Mouse (Mus musculus) CD4-positive, CD25-positive, alpha-beta regulatory T cell, adult 4 months (primary cell): ENCODE data around the gene Trim14. TPM values are rescaled to one million over a fixed set of nuclear protein-coding genes. Genes with fewer than 3 reads are reported as not detected.

Experiments used
- ATAC-seq: one replicate; pipeline ENCODE4 v1.8.0; 2017
- polyA plus RNA-seq, 2 experiments: library from polyadenylated mRNA; unstranded; fragments of 100-300 nt; shearing (Covaris generic); gene quantifications; one replicate each; pipeline ENCODE4 v1.2.1; 2017

The Trim14 gene
- polyA plus RNA-seq, 2 experiments from 2014 or later, result 33.2 to 35.8 TPM

DNA sequence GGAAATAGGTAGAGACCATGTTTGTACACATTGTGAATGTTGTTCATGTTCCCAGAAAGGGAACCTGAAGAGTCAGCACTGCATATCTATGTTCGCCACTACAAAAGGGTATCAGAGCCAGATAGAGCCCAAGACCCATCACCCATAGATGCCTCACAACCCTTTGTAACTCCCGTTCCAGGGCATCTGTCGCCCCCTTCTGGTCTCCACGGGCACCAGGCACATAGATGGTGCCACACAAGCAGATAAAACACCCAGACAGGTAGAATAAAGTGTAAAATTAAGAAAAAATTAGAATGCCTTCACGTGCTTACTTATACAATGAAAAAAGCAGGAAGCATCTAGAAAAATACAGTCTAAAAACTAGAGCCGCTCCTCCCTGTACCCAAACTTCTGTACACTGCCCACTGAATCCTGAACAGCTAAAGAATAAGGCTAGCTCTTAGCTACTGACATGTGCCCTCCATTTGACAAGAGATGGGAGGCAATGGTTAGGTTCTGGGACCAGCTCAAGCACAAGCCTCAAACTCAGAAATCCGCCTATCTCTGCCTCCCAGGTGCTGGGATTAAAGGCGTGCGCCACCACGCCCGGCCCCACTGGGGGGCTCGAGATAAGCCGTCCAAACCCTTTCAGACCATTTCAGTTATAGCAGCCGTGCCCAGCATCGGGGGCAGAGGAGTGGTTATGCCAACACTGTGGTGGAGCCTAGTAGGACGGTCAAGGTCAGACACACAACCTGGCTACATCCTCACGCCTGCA lies 9.0 kb downstream of the Trim14 start:
- peak; percentile 16 for ATAC-seq

DNA sequence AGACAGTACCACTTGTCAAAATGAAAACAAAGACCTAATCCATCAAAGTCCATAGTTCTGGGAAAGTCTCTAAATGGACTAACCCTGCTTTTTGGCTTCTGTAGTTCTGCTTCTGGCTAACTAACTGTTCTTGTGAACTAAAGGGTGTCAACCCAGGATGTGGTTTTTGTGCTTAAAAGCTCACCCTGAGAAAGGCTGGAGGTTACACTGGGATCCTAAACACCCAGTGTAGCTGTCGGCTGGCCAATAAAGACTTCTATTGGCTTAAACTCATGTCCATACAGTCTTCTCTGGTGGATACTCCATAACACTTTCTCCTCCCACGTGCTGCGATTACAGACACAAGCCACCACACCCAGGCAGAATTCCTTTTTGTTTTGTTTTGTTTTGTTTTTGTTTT lies 9.7 kb downstream of the Trim14 start:
- ATAC-seq, result peak; percentile 69

DNA sequence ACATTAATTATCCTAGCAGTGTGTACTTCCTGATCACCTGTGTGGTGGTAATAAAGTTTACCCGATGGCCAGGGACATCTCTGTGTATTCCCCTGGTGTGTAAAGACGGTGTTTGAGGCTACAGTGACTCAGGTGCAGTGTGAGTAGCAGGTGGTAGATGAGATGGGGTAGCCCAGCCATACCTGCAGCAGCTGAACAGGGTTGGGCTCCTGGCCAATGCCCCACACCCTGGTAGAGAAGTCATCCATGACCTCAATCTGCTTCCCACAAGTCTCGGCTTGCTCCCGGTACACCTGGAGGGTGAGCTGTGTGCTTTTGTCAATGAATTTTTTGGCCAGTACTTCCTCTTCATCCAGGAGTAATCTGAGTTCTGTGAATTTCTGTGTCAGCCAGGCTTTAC lies 12.6 kb downstream of the Trim14 start:
- no peak for ATAC-seq

DNA sequence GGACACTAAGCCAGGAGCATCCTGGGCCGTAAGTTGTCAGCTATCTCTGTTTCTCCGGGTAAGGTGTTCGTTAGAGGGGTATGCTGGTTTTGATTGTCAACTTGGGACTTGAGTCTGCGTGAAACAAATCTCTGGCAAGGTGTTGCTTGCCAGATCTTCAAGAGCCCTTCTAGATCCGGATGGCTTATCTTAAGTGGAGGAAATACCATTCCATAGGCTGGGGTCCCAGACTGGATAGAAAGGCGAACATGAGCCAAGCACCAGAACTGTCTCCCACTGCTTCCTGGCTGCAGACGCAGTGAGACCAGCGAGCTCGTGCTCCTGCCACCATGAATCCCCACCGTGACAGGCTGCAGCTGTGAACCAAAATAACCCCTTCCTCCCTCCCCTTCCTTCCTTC lies 14.5 kb downstream of the Trim14 start:
- ATAC-seq, result no peak

DNA sequence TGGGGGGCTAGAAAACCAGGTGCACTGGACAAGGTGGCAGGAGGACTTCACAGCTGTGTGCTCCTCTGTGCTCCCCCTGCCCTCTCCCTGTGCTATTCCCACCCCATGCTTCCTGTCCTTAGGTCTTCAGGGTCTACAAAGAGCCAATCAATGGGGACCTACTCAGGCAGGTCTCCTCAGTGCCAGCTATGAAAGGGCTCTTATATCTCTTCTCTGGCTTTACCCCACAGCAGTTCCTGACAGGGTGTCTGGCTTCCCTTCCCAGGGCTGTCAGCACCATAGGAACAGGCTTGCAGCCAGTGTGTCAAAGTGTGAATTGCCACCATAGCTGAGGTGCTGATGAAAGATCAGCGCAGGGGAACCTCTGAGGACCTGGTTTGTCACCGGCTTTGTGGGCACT lies 15.4 kb downstream of the Trim14 start:
- no peak for ATAC-seq

DNA sequence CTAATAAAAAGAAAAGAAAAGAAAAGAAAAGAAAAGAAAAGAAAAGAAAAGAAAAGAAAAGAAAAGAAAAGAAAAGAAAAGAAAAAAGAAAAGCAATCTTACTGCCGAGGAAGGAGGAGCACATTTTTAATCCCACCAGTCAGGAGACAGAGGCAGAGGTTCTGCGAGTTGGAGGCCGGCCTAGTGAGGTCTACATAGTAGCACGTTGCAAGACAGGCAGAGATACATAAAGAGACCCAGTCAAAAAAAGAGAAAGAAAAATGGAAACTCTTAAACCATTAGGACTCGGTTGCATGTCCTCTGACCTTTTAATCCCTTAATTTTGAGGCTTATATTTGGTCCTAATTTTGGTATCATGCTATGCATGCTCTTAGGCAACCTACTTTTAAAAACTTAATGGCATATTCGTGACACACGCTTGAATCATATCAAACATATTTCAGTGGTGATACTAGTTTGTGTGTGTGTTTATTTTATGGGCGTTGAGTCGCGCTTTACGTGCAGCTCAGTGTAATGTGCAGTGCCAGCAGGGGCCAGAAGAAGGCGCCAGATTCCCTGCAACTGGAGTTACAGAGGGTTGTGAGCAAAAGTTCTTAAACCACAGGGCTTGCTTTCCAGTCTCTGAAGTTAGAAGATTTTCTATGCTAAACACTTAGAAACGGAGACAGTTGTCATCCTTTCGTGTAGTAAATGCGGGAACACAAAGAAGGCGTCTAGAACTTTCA lies 28.0 kb downstream of the Trim14 start:
- peak; percentile 83 for ATAC-seq

DNA sequence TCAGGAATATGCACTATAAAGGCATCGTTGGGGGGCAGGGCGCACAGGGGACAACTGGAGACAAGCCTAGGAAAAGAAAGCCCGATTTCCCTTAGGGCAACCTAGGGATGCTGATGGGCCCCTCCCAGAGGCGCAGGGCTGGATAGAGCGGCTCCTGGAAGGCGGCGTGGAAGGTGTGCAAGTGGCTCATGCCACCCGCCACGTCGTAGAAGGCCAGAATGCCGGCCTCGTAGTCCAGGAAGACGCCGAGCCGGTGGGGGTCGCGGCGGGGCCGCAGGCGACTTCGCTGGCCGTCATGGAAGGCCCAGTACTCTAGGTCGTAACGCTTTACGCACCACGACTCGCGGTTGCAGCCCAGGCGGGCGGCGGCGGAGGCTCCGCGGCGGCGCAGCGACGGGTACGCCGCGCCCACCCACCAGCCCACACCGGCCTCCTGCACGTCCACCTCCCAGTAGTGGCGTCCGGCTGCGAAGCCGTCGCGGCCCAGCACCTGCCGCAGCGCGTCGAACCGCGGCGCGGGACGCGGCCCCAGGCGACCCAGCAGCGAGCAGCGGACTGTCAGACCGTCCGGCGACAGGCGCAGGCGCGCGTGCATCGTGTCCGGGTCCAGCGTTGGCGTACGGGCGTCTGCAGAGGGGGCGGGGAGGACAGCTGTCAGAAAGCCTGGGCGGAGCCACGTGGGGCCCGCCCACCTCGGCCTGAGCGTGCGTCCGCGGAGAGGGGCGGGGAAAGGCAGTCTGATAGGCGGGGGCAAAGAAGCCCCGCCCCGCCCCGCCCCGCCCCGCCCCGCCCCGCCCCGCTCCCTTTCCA lies 28.9 kb downstream of the Trim14 start:
- peak; percentile 77 for ATAC-seq

DNA sequence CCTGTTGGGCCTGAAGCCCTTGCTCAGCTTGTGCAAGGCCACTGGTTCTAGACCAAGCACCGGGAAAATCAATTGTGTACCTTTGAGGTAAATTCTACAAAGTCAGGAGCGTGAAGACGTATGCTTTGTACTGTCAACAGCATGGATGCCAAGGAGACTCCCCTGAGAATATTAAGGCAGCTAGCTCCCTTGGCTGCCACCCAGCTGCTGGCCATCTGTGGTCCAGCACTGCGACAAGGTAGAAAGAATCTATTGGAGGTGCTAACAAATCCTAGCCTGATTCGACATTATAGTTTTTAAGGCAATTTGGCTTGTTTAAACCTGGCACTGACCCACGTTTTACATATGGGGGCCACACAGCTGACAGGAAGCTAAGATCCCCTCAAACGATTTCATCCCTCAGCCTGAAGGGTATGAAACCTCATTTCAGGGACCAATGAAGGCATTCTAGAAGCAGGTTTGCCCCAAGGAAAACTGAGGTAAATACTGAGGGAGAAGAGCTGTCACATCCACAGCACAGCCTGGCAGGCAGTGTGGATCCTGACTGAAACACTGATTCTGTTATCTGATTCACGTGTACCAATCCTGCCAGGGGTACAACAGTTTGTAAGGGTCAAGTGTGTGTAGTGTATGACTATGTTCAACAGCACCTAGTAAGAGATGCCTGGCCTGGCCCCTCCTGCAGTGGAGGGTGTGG lies 30.4 kb downstream of the Trim14 start:
- no peak for ATAC-seq

DNA sequence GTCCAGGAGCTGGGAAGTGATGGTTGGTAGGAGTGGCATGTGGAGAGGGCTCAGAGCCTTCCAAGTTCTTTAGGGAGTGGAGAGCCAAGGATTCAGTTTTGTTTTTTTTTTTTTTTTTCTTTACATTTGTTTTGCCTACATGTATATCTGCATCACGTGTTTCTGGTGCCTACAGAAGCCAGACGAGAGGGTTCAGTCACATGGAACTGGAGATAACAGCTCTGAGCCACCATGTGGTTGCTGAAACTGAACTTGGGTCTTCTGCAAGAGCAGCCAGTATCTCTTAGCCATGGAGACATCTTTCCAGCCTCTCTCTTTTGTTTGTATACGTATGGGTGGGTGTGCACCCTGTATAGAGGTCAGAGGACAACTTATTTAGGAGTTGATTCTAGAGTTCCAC lies 32.1 kb downstream of the Trim14 start:
- no peak for ATAC-seq

DNA sequence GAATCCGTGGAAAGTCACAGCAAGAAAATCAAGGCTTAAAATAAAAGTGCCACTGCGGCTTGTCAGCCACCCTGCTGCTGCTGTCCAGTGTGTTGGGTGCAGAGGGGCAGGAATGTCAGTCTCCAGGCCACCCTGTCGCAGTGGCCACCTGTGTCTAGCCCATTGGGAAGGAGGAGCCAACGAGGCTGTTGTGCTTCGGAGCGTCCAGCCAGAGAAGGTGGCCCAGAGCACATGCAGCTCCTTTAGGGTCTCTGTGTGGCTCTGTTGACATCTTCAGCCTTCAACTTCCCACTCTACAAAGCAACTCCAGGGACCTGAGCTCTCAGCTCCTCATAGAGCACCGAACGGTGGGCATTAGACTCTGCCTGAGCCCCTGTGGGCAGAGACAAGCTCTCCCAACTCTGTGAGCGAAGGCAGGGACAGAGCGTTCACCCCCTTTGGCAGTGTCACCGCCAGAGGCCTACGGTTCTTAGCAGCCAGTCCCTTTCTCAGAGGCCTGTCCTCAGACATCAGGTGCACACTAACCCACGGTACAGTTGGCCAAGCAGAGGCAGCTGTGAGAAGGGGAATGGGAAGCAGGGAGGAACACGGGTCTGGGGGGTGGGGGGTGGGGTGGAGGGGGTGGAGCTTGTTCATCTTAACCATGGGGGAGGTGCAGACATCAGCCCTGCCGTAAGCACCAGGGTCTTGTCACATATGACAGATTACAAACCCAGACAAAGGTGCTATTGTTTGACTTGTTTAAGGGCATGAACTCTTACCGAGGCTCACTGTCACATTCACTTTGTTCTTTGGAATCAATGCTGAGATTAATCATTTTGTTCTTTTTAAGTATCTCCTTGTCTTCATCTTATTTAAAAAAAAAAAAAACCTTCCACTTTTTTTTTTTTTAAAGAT lies 33.1 kb downstream of the Trim14 start:
- ATAC-seq, result no peak

DNA sequence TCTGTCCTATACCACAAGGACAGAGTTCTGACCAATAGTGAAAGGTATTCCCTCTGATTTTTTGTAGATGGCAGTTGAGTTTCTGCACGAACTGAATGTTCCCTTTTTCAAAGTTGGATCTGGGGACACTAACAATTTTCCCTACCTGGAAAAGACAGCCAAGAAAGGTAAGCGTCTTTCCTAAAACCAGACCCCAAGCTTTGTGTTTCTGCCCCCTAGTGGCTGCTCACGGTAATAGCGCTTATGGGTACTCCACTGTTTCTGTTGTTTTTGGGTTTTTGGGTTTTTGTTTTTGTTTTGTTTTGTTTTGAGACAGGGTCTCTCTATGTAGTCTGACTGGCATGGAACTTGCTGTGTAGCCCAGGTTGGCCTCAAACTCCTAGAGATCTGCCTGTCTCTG lies 37.0 kb downstream of the Trim14 start:
- ATAC-seq, result peak; percentile 21

DNA sequence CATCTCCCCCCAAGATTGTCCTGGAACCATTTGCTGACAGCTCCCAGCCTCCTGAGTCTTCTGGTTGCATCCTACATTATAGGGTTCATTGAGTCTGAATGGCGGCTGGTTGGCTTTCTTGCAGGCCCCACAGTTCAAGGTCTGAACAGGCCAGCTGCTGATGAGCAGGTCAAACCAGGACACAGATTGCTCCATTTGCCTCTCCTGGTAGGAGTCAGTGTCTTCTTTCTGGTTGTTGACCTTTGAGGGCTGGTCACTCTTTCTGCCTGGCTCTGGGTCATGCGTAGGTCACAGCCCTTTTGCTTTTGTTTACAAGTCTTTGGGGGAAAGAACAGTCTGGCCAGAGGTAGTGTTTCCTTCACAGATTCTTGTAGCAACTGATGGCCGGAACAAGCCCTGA lies 37.4 kb downstream of the Trim14 start:
- no peak for ATAC-seq

DNA sequence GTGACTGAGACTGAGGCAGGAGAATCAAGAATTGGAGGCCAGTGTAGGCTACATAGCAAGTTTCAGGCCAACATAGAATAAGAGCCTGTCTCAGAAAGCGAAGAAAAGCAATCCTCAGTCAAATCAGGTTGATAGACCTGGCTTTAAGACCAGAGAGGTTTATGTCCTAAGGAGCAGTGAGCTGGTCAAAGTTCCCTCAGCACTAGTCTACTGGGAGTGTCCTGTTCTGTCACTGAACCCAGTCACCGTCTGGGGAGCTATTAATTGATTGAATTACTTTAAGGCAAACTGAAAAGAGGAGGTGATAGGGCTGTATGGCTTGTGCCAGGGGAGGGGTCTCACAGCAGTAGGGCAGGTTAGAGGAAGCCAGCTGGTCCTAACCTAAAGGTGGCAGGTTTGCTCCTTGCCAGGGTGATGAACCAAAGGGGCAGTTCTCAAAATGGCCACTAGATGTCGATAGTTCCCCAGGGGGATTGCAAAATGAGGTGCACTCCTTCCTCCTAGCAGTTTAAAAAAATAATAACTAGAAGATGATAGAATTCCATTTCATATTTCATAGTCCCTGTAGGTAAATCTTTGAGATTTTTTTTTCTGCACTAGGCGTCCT lies 38.6 kb downstream of the Trim14 start:
- peak; percentile 84 for ATAC-seq

DNA sequence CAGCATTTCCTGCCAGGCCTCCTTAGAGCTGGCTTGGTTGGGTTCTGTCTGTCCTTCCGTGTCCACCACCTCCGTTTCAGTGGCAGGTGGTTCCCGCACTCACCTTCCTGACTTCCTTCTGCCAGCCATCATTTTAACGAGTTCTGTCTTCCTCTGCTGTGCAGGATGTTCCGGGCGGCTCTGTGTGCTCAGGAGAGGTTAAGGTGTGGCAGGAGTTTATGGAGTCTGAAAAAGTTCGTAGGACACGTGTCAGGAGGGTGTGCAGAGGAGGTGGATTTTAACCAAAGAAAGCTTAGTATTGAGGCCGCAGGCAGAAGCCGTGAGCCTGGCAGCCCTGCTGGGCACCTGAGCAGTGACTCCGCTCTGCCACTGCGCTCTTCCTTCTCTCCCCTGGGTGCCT lies 40.4 kb downstream of the Trim14 start:
- ATAC-seq, result no peak

DNA sequence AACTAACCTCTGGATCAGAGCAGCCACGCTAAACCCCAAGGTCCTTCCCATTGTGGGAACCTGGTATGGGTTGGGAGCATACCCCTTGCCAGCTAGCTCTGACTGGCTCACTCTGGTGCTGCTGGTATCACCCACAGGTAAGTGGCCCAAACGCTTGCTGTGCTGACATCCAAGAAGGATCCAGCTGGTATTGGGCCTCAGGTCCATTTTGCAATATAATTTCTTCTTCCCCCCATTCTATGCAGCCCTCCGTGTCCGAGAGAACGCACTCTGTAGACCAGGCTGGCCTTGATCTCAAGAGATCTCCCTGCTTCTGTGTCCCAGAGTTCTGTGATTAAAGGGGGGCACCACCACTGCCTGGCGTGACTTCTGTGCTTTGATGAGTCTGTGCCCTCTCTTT lies 42.9 kb downstream of the Trim14 start:
- no peak for ATAC-seq

DNA sequence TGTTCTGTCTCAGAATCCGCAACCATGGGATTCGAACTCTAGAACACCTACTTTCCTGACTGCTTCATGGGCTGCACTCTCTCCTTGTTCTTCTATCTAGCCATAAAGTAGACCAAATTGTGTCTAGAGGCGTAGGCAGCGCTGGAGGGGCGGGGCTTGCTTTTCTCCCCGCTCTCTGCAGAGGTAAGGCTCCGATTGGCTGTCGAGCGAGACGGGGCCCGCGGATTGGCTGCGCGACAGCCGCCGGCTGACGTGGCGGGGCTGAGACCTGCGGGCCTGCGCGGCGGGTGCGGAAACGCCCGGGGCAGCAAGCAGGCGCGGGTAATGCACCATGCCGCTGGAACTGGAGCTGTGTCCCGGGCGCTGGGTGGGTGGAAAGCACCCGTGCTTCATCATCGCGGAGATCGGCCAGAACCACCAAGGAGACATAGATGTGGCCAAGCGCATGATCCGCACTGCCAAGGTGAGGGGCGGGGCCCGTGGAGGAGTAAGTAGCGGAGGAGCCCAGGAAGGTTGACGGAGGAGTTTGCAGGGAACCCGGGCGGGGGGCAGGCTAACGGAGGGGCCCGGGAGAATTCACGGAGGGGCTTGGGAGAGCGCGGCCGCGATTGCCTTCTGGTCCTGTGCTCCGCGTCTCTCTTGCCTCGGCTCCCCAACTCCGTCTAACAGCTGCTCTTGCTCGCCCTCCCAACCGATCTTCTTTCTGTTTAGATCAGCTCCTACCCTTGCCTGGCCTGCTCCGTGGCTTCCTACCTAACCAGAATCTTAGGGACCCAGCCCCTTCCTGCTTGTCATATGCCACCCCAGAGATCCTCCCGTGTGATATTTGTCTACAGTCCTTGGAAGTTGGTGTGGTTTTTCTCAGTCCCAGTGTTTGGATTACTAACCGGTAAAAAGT lies 46.7 kb downstream of the Trim14 start, which contains the start of gene Nans:
Nans (plus strand) TSS at position 221 of the 898 bp plus-strand sequence.
- peak; percentile 89 for ATAC-seq

DNA sequence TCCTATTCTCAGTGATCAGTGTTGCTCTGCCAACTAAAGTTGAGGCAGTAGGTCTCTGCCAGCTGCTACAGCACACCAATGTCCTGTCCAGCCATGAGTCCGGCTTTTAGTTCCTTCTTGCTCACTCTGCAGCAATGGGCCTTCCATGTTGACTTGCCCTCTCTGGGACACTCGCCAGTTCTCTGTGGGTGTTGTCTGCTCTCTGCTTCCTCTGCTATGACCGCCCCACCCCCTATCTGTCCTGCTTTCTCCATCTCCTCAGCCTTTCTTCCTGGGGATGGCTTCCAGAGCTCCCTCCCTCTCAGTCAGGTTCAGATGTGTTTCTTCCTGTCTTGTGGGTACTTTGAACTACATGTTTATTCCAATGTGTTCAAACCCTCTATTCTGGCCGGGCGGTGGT lies 48.6 kb downstream of the Trim14 start:
- ATAC-seq, result no peak

DNA sequence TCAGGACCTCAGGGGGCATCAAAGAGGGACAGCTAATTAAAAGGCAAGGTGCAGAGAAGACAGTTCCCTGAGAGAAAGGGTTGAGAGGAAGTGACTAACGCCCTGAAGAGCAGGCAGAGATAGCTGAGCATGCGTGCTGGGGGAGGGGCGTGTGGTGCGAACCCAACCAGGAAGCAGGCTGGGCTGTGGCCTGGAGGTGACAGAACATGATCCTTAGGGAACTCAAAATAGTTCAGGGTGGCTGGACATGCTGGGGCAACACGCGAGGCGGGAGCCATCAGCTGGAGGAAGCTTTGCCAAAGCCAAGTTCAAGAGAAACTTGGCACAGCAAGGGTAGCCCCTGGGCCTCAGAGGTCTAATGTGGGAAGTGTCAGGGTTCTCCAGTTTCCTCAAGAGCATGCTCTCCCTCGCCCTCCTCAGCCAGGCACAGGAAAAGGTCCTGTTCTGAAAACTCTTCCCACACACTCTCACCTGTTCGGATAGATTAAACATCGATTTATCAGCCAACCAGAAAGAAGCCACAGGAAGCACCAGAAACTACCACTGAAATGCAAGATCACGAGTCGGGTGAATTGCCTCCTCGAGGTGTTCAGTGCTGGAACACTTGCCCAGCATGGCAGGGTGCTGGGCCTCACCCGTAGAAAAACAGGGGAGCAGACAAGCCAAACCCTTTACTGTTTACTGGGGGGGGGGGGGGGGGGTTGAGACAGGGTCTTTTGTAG lies 50.1 kb downstream of the Trim14 start:
- peak; percentile 74 for ATAC-seq

DNA sequence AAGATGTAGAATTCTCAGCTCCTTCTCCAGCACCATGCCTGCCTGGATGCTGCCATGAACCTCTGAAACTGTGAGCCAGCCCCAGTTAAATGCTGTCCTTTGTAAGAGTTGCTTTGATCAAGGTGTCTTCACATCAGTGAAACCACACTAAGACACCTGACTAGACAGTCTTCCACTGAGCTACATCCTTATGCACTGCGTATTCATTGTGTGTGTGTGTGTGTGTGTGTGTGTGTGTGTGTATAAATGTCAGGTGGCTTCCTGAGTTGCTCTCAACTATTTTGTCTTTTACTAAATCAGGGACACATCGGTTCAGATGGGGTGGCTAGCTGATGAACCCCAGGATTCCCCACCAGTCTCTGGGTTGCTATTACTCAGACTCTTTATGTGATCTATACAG lies 56.9 kb downstream of the Trim14 start:
- peak; percentile 90 for ATAC-seq
